Mouse (Mus musculus) MEL (cell line): ENCODE data around the gene Tdrd6. TPM values are rescaled to one million over a fixed set of nuclear protein-coding genes. Genes with fewer than 3 reads are reported as not detected.

Experiments
- DNase-seq: peaks from one replicate; pipeline ENCODE4 v3.0.0; 2011; ENCODE audit warnings: low read depth, low spot score
- H3K27ac ChIP-seq: 2 replicates; pipeline ENCODE4 v1.5.1; 2012; ENCODE audit warnings: low read depth, mild to moderate bottlenecking, control low read depth, low read length, moderate library complexity; ENCODE audit not compliant: control insufficient read depth
- H3K27me3 ChIP-seq, 2 experiments: fragments of 150-350 bp in 1 of 2; sonication (generic) in 1 of 2; 2 replicates each; pipeline ENCODE4 v1.6.1; 2012; ENCODE audit warnings: low read length in 2 of 2, mild to moderate bottlenecking in 2 of 2, improper control_type of control experiment in 1 of 2, moderate library complexity in 1 of 2; ENCODE audit not compliant: insufficient read depth in 2 of 2, control insufficient read depth in 1 of 2
- H3K36me3 ChIP-seq, 2 experiments: 2 replicates each; pipeline ENCODE4 v1.6.1; 2012 to 2014; ENCODE audit warnings: low read length in 2 of 2, improper control_type of control experiment in 1 of 2, inconsistent platforms in 1 of 2, mild to moderate bottlenecking in 1 of 2; ENCODE audit not compliant: insufficient read depth in 2 of 2, control insufficient read depth in 1 of 2
- H3K4me1 ChIP-seq, 2 experiments: fragments of 150-350 bp in 1 of 2; sonication (generic) in 1 of 2; 2 replicates each; pipeline ENCODE4 v1.6.1; 2012; ENCODE audit warnings: low read length in 2 of 2, improper control_type of control experiment in 1 of 2, mild to moderate bottlenecking in 1 of 2; ENCODE audit not compliant: insufficient read depth in 2 of 2, control insufficient read depth in 1 of 2
- H3K4me3 ChIP-seq, 2 experiments: fragments of 150-350 bp in 1 of 2; sonication (generic) in 1 of 2; 2 replicates each; pipeline ENCODE4 v1.5.1; 2012; ENCODE audit warnings: low read depth in 2 of 2, low read length in 2 of 2, mild to moderate bottlenecking in 2 of 2, moderate library complexity in 2 of 2, control low read depth in 1 of 2, improper control_type of control experiment in 1 of 2; ENCODE audit not compliant: control insufficient read depth in 1 of 2, insufficient read depth in 1 of 2
- H3K79me2 ChIP-seq: 2 replicates; pipeline ENCODE4 v1.6.1; 2012; ENCODE audit warnings: mild to moderate bottlenecking, low read length, moderate library complexity; ENCODE audit not compliant: control insufficient read depth, poor library complexity, insufficient read depth
- H3K9ac ChIP-seq: 2 replicates; pipeline ENCODE4 v1.6.1; 2012; ENCODE audit warnings: low read depth, mild to moderate bottlenecking, control low read depth, low read length, moderate library complexity; ENCODE audit not compliant: control insufficient read depth, poor library complexity, severe bottlenecking
- H3K9me3 ChIP-seq: fragments of 150-350 bp; sonication (generic); replicated peaks from 2 replicates; pipeline ENCODE4 v1.6.1; 2012; ENCODE audit warnings: mild to moderate bottlenecking, low read length, improper control_type of control experiment, moderate library complexity; ENCODE audit not compliant: insufficient read depth
- BHLHE40 ChIP-seq: IDR thresholded peaks from 2 replicates; pipeline ENCODE4 v1.6.1; 2012; ENCODE audit warnings: low read depth, mild to moderate bottlenecking, inconsistent platforms, low read length, improper control_type of control experiment, borderline replicate concordance
- CHD1 ChIP-seq: IDR thresholded peaks from 2 replicates; pipeline ENCODE4 v1.6.1; 2012; ENCODE audit warnings: low read depth, mild to moderate bottlenecking, inconsistent platforms, low read length, improper control_type of control experiment
- CHD2 ChIP-seq: IDR thresholded peaks from 2 replicates; pipeline ENCODE4 v1.6.1; 2011; ENCODE audit warnings: low read length, improper control_type of control experiment
- CTCF ChIP-seq, 3 experiments: IDR thresholded peaks in 2 of 3; conservative IDR thresholded peaks in 1 of 3; 2 replicates each; pipeline ENCODE4 v1.5.1; 2011 to 2012; ENCODE audit warnings: low read length in 3 of 3, low read depth in 2 of 3, mild to moderate bottlenecking in 2 of 3, improper control_type of control experiment in 1 of 3, inconsistent platforms in 1 of 3, mixed read lengths in 1 of 3, moderate library complexity in 1 of 3; ENCODE audit not compliant: control insufficient read depth in 1 of 3, insufficient read depth in 1 of 3, poor library complexity in 1 of 3, severe bottlenecking in 1 of 3
- E2F4 ChIP-seq: IDR thresholded peaks from 2 replicates; pipeline ENCODE4 v1.6.1; 2011; ENCODE audit warnings: low read depth, low read length, improper control_type of control experiment, borderline replicate concordance
- EP300 ChIP-seq, 2 experiments: IDR thresholded peaks; 2 replicates each; pipeline ENCODE4 v1.6.1; 2011; ENCODE audit warnings: improper control_type of control experiment in 2 of 2, low read length in 2 of 2, low read depth in 1 of 2, mild to moderate bottlenecking in 1 of 2
- HCFC1 ChIP-seq: IDR thresholded peaks from 2 replicates; pipeline ENCODE4 v1.6.1; 2012; ENCODE audit warnings: low read depth, mild to moderate bottlenecking, inconsistent platforms, low read length, improper control_type of control experiment, moderate library complexity
- MAFK ChIP-seq: IDR thresholded peaks from 2 replicates; pipeline ENCODE4 v1.6.1; 2011; ENCODE audit warnings: low read depth, mild to moderate bottlenecking, low read length, improper control_type of control experiment, borderline replicate concordance
- MAX ChIP-seq: IDR thresholded peaks from 2 replicates; pipeline ENCODE4 v1.6.1; 2011; ENCODE audit warnings: low read length, improper control_type of control experiment
- MAZ ChIP-seq: IDR thresholded peaks from 2 replicates; pipeline ENCODE4 v1.6.1; 2012; ENCODE audit warnings: low read depth, mild to moderate bottlenecking, inconsistent platforms, low read length, improper control_type of control experiment
- MEF2A ChIP-seq: IDR thresholded peaks from 2 replicates; pipeline ENCODE4 v1.6.1; 2014; ENCODE audit warnings: low read depth, mild to moderate bottlenecking, inconsistent platforms, low read length, improper control_type of control experiment; ENCODE audit not compliant: poor library complexity, insufficient replicate concordance, severe bottlenecking; ENCODE audit errors: extremely low read depth
- MYB ChIP-seq: IDR thresholded peaks from 2 replicates; pipeline ENCODE4 v1.6.1; 2011; ENCODE audit warnings: mild to moderate bottlenecking, low read depth, low read length, improper control_type of control experiment
- MYC ChIP-seq: IDR thresholded peaks from 2 replicates; pipeline ENCODE4 v1.6.1; 2011; ENCODE audit warnings: low read depth, mild to moderate bottlenecking, low read length, improper control_type of control experiment, moderate library complexity
- NELFE ChIP-seq: IDR thresholded peaks from 2 replicates; pipeline ENCODE4 v1.6.1; 2011; ENCODE audit warnings: low read depth, low read length, improper control_type of control experiment
- NRF1 ChIP-seq: IDR thresholded peaks from 2 replicates; pipeline ENCODE4 v1.6.1; 2014; ENCODE audit warnings: low read depth, mild to moderate bottlenecking, inconsistent platforms, low read length, improper control_type of control experiment, moderate library complexity; ENCODE audit not compliant: poor library complexity, insufficient read depth, severe bottlenecking
- POLR2AphosphoS2 ChIP-seq: IDR thresholded peaks from 2 replicates; pipeline ENCODE4 v1.6.1; 2011; ENCODE audit warnings: low read length, improper control_type of control experiment
- RAD21 ChIP-seq: IDR thresholded peaks from 2 replicates; pipeline ENCODE4 v1.6.1; 2011; ENCODE audit warnings: mild to moderate bottlenecking, low read depth, low read length, improper control_type of control experiment
- SMC3 ChIP-seq: IDR thresholded peaks from 2 replicates; pipeline ENCODE4 v1.6.1; 2011; ENCODE audit warnings: low read depth, low read length, improper control_type of control experiment
- TBP ChIP-seq: IDR thresholded peaks from 2 replicates; pipeline ENCODE4 v1.8.0; 2011; ENCODE audit warnings: low read depth, low read length, improper control_type of control experiment
- UBTF ChIP-seq: IDR thresholded peaks from 2 replicates; pipeline ENCODE4 v1.6.1; 2012; ENCODE audit warnings: low read depth, mild to moderate bottlenecking, inconsistent platforms, low read length, improper control_type of control experiment, moderate library complexity, borderline replicate concordance; ENCODE audit not compliant: insufficient read depth
- USF2 ChIP-seq, 2 experiments: IDR thresholded peaks; 2 replicates each; pipeline ENCODE4 v1.6.1; 2011 to 2012; ENCODE audit warnings: improper control_type of control experiment in 2 of 2, low read length in 2 of 2, borderline replicate concordance in 1 of 2, inconsistent platforms in 1 of 2, low read depth in 1 of 2, mild to moderate bottlenecking in 1 of 2; ENCODE audit not compliant: insufficient read depth in 1 of 2
- ZC3H11A ChIP-seq: IDR thresholded peaks from 2 replicates; pipeline ENCODE4 v1.6.1; 2012; ENCODE audit warnings: low read depth, mild to moderate bottlenecking, inconsistent platforms, low read length, improper control_type of control experiment
- ZMIZ1 ChIP-seq: IDR thresholded peaks from 2 replicates; pipeline ENCODE4 v1.6.1; 2012; ENCODE audit warnings: low read depth, mild to moderate bottlenecking, inconsistent platforms, low read length, improper control_type of control experiment, moderate library complexity
- ZNF384 ChIP-seq: IDR thresholded peaks from 2 replicates; pipeline ENCODE4 v1.6.1; 2012; ENCODE audit warnings: low read depth, mild to moderate bottlenecking, inconsistent platforms, low read length, improper control_type of control experiment
- polyA plus RNA-seq, 2 experiments: library from polyadenylated mRNA; stranded (reverse) in 1 of 2; unstranded in 1 of 2; fragments of >175 nt in 1 of 2; fragments of >200 nt in 1 of 2; gene quantifications; 2 replicates each; pipeline versions ENCODE4 v1.2.1 to v1.2.4; 2012; ENCODE audit warnings: low replicate concordance in 2 of 2, low read depth in 1 of 2; ENCODE audit not compliant: insufficient read length in 2 of 2, insufficient read depth in 1 of 2, missing spikeins in 1 of 2
- total RNA-seq: library from RNA; depleted of rRNA; stranded (reverse); fragments of 300-350 nt; gene quantifications from 2 replicates; pipeline ENCODE4 v1.2.3, GENCODE M21; 2012

Gene Tdrd6
- total and polyA plus RNA-seq, 3 experiments, result not detected

GRCm38 (mm10) chr17:43619156-43619555 lies 10.9 kb downstream of the Tdrd6 start:
- no peaks in the 10 kb centered on the region for H3K36me3 ChIP-seq
- H3K27ac ChIP-seq, result no peak overlapping the region
- H3K79me2 ChIP-seq, result no peaks in the 10 kb centered on the region
- H3K4me3 ChIP-seq, result no peak overlapping the region
- no peaks in the 10 kb centered on the region for H3K4me1 ChIP-seq
- H3K9ac ChIP-seq, result no peak overlapping the region
- DNase-seq, result no peak
- TF ChIP-seq POLR2AphosphoS2, result no peak
- no peak for TF ChIP-seq SMC3
- no peak for TF ChIP-seq MEF2A
- TF ChIP-seq MYC, result no peak
- no peak for TF ChIP-seq USF2 (IDR thresholded peaks at IDR 0.05; ENCODE audit: borderline replicate concordance in 1 of 2, insufficient read depth in 1 of 2, low read depth in 1 of 2, low read length in 2 of 2)
- TF ChIP-seq MAFK, result no peak
- no peak for TF ChIP-seq UBTF
- no peak for TF ChIP-seq CHD1
- no peak for TF ChIP-seq EP300 (IDR thresholded peaks at IDR 0.05; ENCODE audit: low read depth in 1 of 2, low read length in 2 of 2)
- TF ChIP-seq HCFC1, result no peak
- no peak for TF ChIP-seq CTCF (IDR thresholded peaks at IDR 0.05 in 2 of 3, conservative IDR thresholded peaks at IDR 0.05 in 1 of 3; ENCODE audit: control insufficient read depth in 1 of 3, insufficient read depth in 1 of 3, low read depth in 2 of 3, low read length in 3 of 3, poor library complexity in 1 of 3, severe bottlenecking in 1 of 3)
- TF ChIP-seq RAD21, result no peak
- no peak for TF ChIP-seq MAZ
- no peak for TF ChIP-seq ZMIZ1
- no peak for TF ChIP-seq ZNF384
- no peaks in the 10 kb centered on the region for H3K9me3 ChIP-seq
- no peaks in the 10 kb centered on the region for H3K27me3 ChIP-seq

GRCm38 (mm10) chr17:43612221-43612620 lies 17.9 kb downstream of the Tdrd6 start:
- H3K9ac ChIP-seq, result no peak overlapping the region
- DNase-seq, result no peak
- no peaks in the 10 kb centered on the region for H3K9me3 ChIP-seq
- no peak for TF ChIP-seq HCFC1
- TF ChIP-seq BHLHE40, result no peak
- TF ChIP-seq TBP, result no peak
- no peak for TF ChIP-seq CHD2
- no peak for TF ChIP-seq POLR2AphosphoS2
- TF ChIP-seq CHD1, result no peak
- no peak for TF ChIP-seq NELFE
- TF ChIP-seq E2F4, result no peak
- no peak for TF ChIP-seq EP300 (IDR thresholded peaks at IDR 0.05; ENCODE audit: low read depth in 1 of 2, low read length in 2 of 2)
- TF ChIP-seq NRF1, result no peak
- TF ChIP-seq MAX, result no peak
- no peak for TF ChIP-seq RAD21
- no peak for TF ChIP-seq MAZ
- TF ChIP-seq MYB, result no peak
- no peak for TF ChIP-seq ZC3H11A
- H3K79me2 ChIP-seq, result no peaks in the 10 kb centered on the region
- no peaks in the 10 kb centered on the region for H3K4me1 ChIP-seq
- H3K27ac ChIP-seq, result no peak overlapping the region
- H3K36me3 ChIP-seq, result no peaks in the 10 kb centered on the region
- H3K27me3 ChIP-seq, result no peaks in the 10 kb centered on the region
- no peak overlapping the region for H3K4me3 ChIP-seq
